ENCODE assay signal across 19 mouse cellular contexts in the genomic region with DNA sequence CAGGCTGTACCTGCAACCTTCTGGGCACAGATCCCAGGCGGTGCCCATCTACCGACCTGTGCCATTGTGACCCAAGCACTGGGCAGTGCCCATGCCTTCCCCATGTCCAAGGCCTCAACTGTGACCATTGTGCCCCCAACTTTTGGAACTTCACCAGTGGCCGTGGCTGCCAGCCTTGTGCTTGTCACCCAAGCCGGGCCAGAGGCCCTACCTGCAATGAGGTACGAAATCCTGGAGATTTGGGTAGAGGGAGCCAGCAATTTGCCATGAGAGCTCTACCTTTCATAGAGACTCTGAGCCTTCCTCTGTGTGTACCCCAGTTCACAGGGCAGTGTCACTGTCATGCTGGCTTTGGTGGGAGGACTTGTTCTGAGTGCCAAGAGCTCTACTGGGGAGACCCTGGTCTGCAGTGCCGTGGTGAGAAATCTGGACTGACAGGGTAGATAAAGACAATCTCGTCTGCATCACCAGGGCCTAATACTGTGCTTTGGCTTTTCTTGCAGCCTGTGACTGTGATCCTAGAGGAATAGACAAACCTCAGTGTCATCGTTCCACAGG. TPM values are rescaled to one million over a fixed set of nuclear protein-coding genes. Genes with fewer than 3 reads are reported as not detected.
"Had no signal": no experiment of that assay in that cellular context is flagged by ENCODE, and none has a peak within 500 bp of the region (broad histone marks: within the 10 kb centered on the region; RNA-seq: fewer than 3 reads in every experiment).

No protein-coding gene starts in this region.

- H3K27me3 ChIP-seq: lung, embryonic 15.5 days; midbrain, embryonic 12.5 days; neural tube, embryonic 12.5 days; stomach, embryonic 15.5 days had no signal

- ATAC-seq: lung, postnatal 0 days; midbrain, embryonic 16.5 days had no signal

- H3K9ac ChIP-seq: lung, embryonic 15.5 days; midbrain, embryonic 12.5 days; neural tube, embryonic 12.5 days; stomach, embryonic 15.5 days had no signal

- H3K9me3 ChIP-seq: lung, embryonic 15.5 days; megakaryocyte, embryonic 14.5 days; midbrain, embryonic 12.5 days; neural tube, embryonic 12.5 days; stomach, embryonic 15.5 days had no signal

- H3K4me2 ChIP-seq: lung, embryonic 15.5 days; midbrain, embryonic 12.5 days; neural tube, embryonic 12.5 days; stomach, embryonic 15.5 days had no signal

- H3K27ac ChIP-seq: lung, embryonic 15.5 days; macrophage; midbrain, embryonic 12.5 days; neural tube, embryonic 12.5 days; stomach, embryonic 15.5 days; stomach, postnatal 0 days had no signal

- DNase-seq: lung, adult 2 months; lung, postnatal 14 days; lung, postnatal 36 days; midbrain, embryonic 14.5 days; right cerebral cortex, postnatal 14 days; thymus, adult 2 months; thymus, postnatal 25 days; thymus, postnatal 4 days had no signal

- H3K4me3 ChIP-seq: lung, embryonic 15.5 days; megakaryocyte, embryonic 14.5 days; midbrain, embryonic 12.5 days; neural tube, embryonic 12.5 days; stomach, embryonic 15.5 days had no signal

RNA-seq across cellular contexts. Expression of gene Lamb2, which starts 7.5 kb away (rescaled TPM):
- total RNA-seq: monocyte, adult 5-6 weeks; neutrophil, adult 5-6 weeks had no signal
